Mouse (Mus musculus): ENCODE results near the gene Atp5s. TPM values are rescaled to one million over a fixed set of nuclear protein-coding genes. Genes with fewer than 3 reads are reported as not detected.

Atp5s gene
- total RNA-seq, 2 experiments from 2014 or later: 33.5 to 35.0 TPM

- no peak for DNase-seq (ENCODE audit: low spot score in 2 of 2)
These were observed 5.6 kb downstream of the Atp5s start for GRCm38 (mm10) chr12:69730306-69730705.

- no peak for DNase-seq (ENCODE audit: low spot score in 2 of 2)
These were observed 7.5 kb downstream of the Atp5s start for GRCm38 (mm10) chr12:69732221-69732620.

GRCm38 (mm10) chr12:69733518-69733917 lies 8.8 kb downstream of the Atp5s start:
- DNase-seq (ENCODE audit: low spot score in 2 of 2): no peak

GRCm38 (mm10) chr12:69733923-69734322 lies 9.2 kb downstream of the Atp5s start:
- no peak for DNase-seq (ENCODE audit: low spot score in 2 of 2)

- no peak for DNase-seq (ENCODE audit: low spot score in 2 of 2)
These were observed 17.2 kb downstream of the Atp5s start for GRCm38 (mm10) chr12:69741965-69742364.

GRCm38 (mm10) chr12:69744138-69744537 lies 19.4 kb downstream of the Atp5s start:
- DNase-seq (ENCODE audit: low spot score in 2 of 2): no peak

- DNase-seq (ENCODE audit: low spot score in 2 of 2): no peak
These were observed 27.2 kb downstream of the Atp5s start for GRCm38 (mm10) chr12:69751864-69752341.

GRCm38 (mm10) chr12:69753936-69754335 lies 29.2 kb downstream of the Atp5s start:
- no peak for DNase-seq (ENCODE audit: low spot score in 2 of 2)

- DNase-seq (ENCODE audit: low spot score in 2 of 2): no peak
These were observed 31.3 kb downstream of the Atp5s start for GRCm38 (mm10) chr12:69756015-69756414.

GRCm38 (mm10) chr12:69757418-69758141 lies 32.8 kb downstream of the Atp5s start:
- peak; percentile 50 to 80 for DNase-seq (ENCODE audit: low spot score in 2 of 2)

- no peak for DNase-seq (ENCODE audit: low spot score in 2 of 2)
These were observed 33.8 kb downstream of the Atp5s start for GRCm38 (mm10) chr12:69758221-69759185.

- no peak for DNase-seq (ENCODE audit: low spot score in 2 of 2)
These were observed 34.6 kb downstream of the Atp5s start for GRCm38 (mm10) chr12:69759267-69759885.

- DNase-seq (ENCODE audit: low spot score in 2 of 2): no peak
These were observed 35.3 kb downstream of the Atp5s start for GRCm38 (mm10) chr12:69760014-69760413.

GRCm38 (mm10) chr12:69760743-69761406 lies 36.1 kb downstream of the Atp5s start:
- DNase-seq (ENCODE audit: low spot score in 2 of 2): no peak

- DNase-seq (ENCODE audit: low spot score in 2 of 2): no peak
These were observed 36.9 kb downstream of the Atp5s start for GRCm38 (mm10) chr12:69761603-69762002.

GRCm38 (mm10) chr12:69765543-69765942 lies 40.8 kb downstream of the Atp5s start:
- no peak for DNase-seq (ENCODE audit: low spot score in 2 of 2)

- no peak for DNase-seq (ENCODE audit: low spot score in 2 of 2)
These were observed 41.6 kb downstream of the Atp5s start for GRCm38 (mm10) chr12:69766185-69766904.

- no peak for DNase-seq (ENCODE audit: low spot score in 2 of 2)
These were observed 42.9 kb downstream of the Atp5s start for GRCm38 (mm10) chr12:69767476-69768258.

GRCm38 (mm10) chr12:69768841-69769240 lies 44.1 kb downstream of the Atp5s start:
- DNase-seq (ENCODE audit: low spot score in 2 of 2): no peak
